Mouse (Mus musculus): ENCODE measurements around the gene Jmjd1c. TPM values are rescaled to one million over a fixed set of nuclear protein-coding genes. Genes with fewer than 3 reads are reported as not detected.
A peak's percentile ranks its signal among the peaks of the same experiment; 100 is the strongest.

Gene Jmjd1c
- polyA plus RNA-seq, 1 experiment from 2014 or later: 28.8 TPM

GRCm38 (mm10) chr10:67131709-67132108, 35.8 kb downstream of the Jmjd1c start:
- Histone ChIP-seq H3K36me3 (ENCODE audit: control insufficient read depth, insufficient read depth, low read length) (no peaks in the 10 kb centered on the region), H3K27me3 (ENCODE audit: control insufficient read depth, insufficient read depth, low read length) (no peaks in the 10 kb centered on the region), H3K9ac (ENCODE audit: low read length) (no peak overlapping the region), H3K4me2 (replicated peaks; ENCODE audit: low read depth) (no peak overlapping the region), H3K9me3 (ENCODE audit: control insufficient read depth, low read length) (no peaks in the 10 kb centered on the region), H3K4me1 (replicated peaks; ENCODE audit: control insufficient read depth, insufficient read depth) (no peaks in the 10 kb centered on the region), H3K27ac (replicated peaks) (no peak overlapping the region), H3K4me3 (ENCODE audit: low read depth, low read length) (no peak overlapping the region)
- ATAC-seq (ENCODE audit: low FRiP score, low TSS enrichment) (no peak), DNase-seq (ENCODE audit: low spot score) (no peak)
- WGBS: 64% methylated on average over 1 of the region's 1 CpGs
- TF ChIP-seq CTCF (IDR thresholded peaks at IDR 0.05; ENCODE audit: low read depth): no peak
- TF ChIP-seq EP300 (optimal IDR thresholded peaks at IDR 0.05): no peak

GRCm38 (mm10) chr10:67134322-67134721, 38.4 kb downstream of the Jmjd1c start:
- H3K4me3 ChIP-seq (ENCODE audit: low read depth, low read length): no peak overlapping the region
- no peak overlapping the region for H3K27ac ChIP-seq (replicated peaks)
- no peak overlapping the region for H3K9ac ChIP-seq (ENCODE audit: low read length)
- ATAC-seq (ENCODE audit: low FRiP score, low TSS enrichment): no peak
- H3K9me3 ChIP-seq (ENCODE audit: control insufficient read depth, low read length): no peaks in the 10 kb centered on the region
- H3K4me2 ChIP-seq (replicated peaks; ENCODE audit: low read depth): no peak overlapping the region
- no peak for DNase-seq (ENCODE audit: low spot score)
- H3K4me1 ChIP-seq (replicated peaks; ENCODE audit: control insufficient read depth, insufficient read depth): no peaks in the 10 kb centered on the region
- 94% methylated on average over 2 of the region's 2 CpGs for WGBS
- no peaks in the 10 kb centered on the region for H3K36me3 ChIP-seq (ENCODE audit: control insufficient read depth, insufficient read depth, low read length)
- no peaks in the 10 kb centered on the region for H3K27me3 ChIP-seq (ENCODE audit: control insufficient read depth, insufficient read depth, low read length)
- TF ChIP-seq EP300 (optimal IDR thresholded peaks at IDR 0.05): no peak
- peak; percentile 52 for TF ChIP-seq CTCF (IDR thresholded peaks at IDR 0.05; ENCODE audit: low read depth)

GRCm38 (mm10) chr10:67137437-67137836, 41.5 kb downstream of the Jmjd1c start:
- Histone ChIP-seq H3K4me3 (ENCODE audit: low read depth, low read length) (no peak overlapping the region), H3K9me3 (ENCODE audit: control insufficient read depth, low read length) (no peaks in the 10 kb centered on the region), H3K4me1 (replicated peaks; ENCODE audit: control insufficient read depth, insufficient read depth) (no peaks in the 10 kb centered on the region), H3K27ac (replicated peaks) (no peak overlapping the region), H3K9ac (ENCODE audit: low read length) (no peak overlapping the region), H3K27me3 (ENCODE audit: control insufficient read depth, insufficient read depth, low read length) (no peaks in the 10 kb centered on the region), H3K4me2 (replicated peaks; ENCODE audit: low read depth) (no peak overlapping the region), H3K36me3 (ENCODE audit: control insufficient read depth, insufficient read depth, low read length) (no peaks in the 10 kb centered on the region)
- ATAC-seq (ENCODE audit: low FRiP score, low TSS enrichment) (no peak), DNase-seq (ENCODE audit: low spot score) (no peak)
- 86% methylated on average over 2 of the region's 2 CpGs for WGBS
- no peak for TF ChIP-seq CTCF (IDR thresholded peaks at IDR 0.05; ENCODE audit: low read depth)
- TF ChIP-seq EP300 (optimal IDR thresholded peaks at IDR 0.05): no peak

- TF ChIP-seq CTCF (IDR thresholded peaks at IDR 0.05; ENCODE audit: low read depth) (no peak), EP300 (optimal IDR thresholded peaks at IDR 0.05) (no peak)
Measured at GRCm38 (mm10) chr10:67143661-67144060, 47.7 kb downstream of the Jmjd1c start.

GRCm38 (mm10) chr10:67144269-67144668, 48.3 kb downstream of the Jmjd1c start:
- DNase-seq (ENCODE audit: low spot score) (no peak), ATAC-seq (ENCODE audit: low FRiP score, low TSS enrichment) (no peak)
- Histone ChIP-seq H3K27me3 (ENCODE audit: control insufficient read depth, insufficient read depth, low read length) (no peaks in the 10 kb centered on the region), H3K36me3 (ENCODE audit: control insufficient read depth, insufficient read depth, low read length) (no peaks in the 10 kb centered on the region), H3K27ac (replicated peaks) (no peak overlapping the region), H3K4me3 (ENCODE audit: low read depth, low read length) (no peak overlapping the region), H3K4me1 (replicated peaks; ENCODE audit: control insufficient read depth, insufficient read depth) (no peaks in the 10 kb centered on the region), H3K4me2 (replicated peaks; ENCODE audit: low read depth) (no peak overlapping the region), H3K9ac (ENCODE audit: low read length) (no peak overlapping the region), H3K9me3 (ENCODE audit: control insufficient read depth, low read length) (no peaks in the 10 kb centered on the region)
- no peak for TF ChIP-seq EP300 (optimal IDR thresholded peaks at IDR 0.05)
- no peak for TF ChIP-seq CTCF (IDR thresholded peaks at IDR 0.05; ENCODE audit: low read depth)
- 58% methylated on average over 2 of the region's 2 CpGs for WGBS

More at GRCm38 (mm10) chr10:67143661-67144060, 47.7 kb downstream of the Jmjd1c start:
- Histone ChIP-seq H3K9me3 (ENCODE audit: control insufficient read depth, low read length) (no peaks in the 10 kb centered on the region), H3K27ac (replicated peaks) (no peak overlapping the region), H3K36me3 (ENCODE audit: control insufficient read depth, insufficient read depth, low read length) (no peaks in the 10 kb centered on the region), H3K4me2 (replicated peaks; ENCODE audit: low read depth) (no peak overlapping the region), H3K4me3 (ENCODE audit: low read depth, low read length) (no peak overlapping the region), H3K27me3 (ENCODE audit: control insufficient read depth, insufficient read depth, low read length) (no peaks in the 10 kb centered on the region), H3K4me1 (replicated peaks; ENCODE audit: control insufficient read depth, insufficient read depth) (no peaks in the 10 kb centered on the region), H3K9ac (ENCODE audit: low read length) (no peak overlapping the region)
- no peak for ATAC-seq (ENCODE audit: low FRiP score, low TSS enrichment)
- DNase-seq (ENCODE audit: low spot score): no peak

- no peak for TF ChIP-seq CTCF (IDR thresholded peaks at IDR 0.05; ENCODE audit: low read depth)
- no peak for TF ChIP-seq EP300 (optimal IDR thresholded peaks at IDR 0.05)
- Histone ChIP-seq H3K9me3 (ENCODE audit: control insufficient read depth, low read length) (no peaks in the 10 kb centered on the region), H3K9ac (ENCODE audit: low read length) (no peak overlapping the region), H3K27me3 (ENCODE audit: control insufficient read depth, insufficient read depth, low read length) (no peaks in the 10 kb centered on the region), H3K4me2 (replicated peaks; ENCODE audit: low read depth) (no peak overlapping the region), H3K4me1 (replicated peaks; ENCODE audit: control insufficient read depth, insufficient read depth) (no peaks in the 10 kb centered on the region), H3K4me3 (ENCODE audit: low read depth, low read length) (no peak overlapping the region), H3K36me3 (ENCODE audit: control insufficient read depth, insufficient read depth, low read length) (no peaks in the 10 kb centered on the region), H3K27ac (replicated peaks) (no peak overlapping the region)
- ATAC-seq (ENCODE audit: low FRiP score, low TSS enrichment) (no peak), DNase-seq (ENCODE audit: low spot score) (no peak)
- 85% methylated on average over 4 of the region's 4 CpGs for WGBS
Measured at GRCm38 (mm10) chr10:67145623-67146022, 49.7 kb downstream of the Jmjd1c start.
